Mouse (Mus musculus) c-Kit-negative CD71-positive TER-119-positive erythroid progenitor cells, embryonic 14.5 days (primary cell): ENCODE measurements around the gene B230219D22Rik.
"Not testable (repeated sequence)": the region's sequence is repeated elsewhere in the genome, so short reads cannot be mapped to it uniquely, and the experiment has no call there.

Experiments used
- DNase-seq: peaks from one replicate; pipeline ENCODE4 v3.0.0-alpha.2; 2013; ENCODE audit warnings: low read depth, low spot score

Gene B230219D22Rik

DNA sequence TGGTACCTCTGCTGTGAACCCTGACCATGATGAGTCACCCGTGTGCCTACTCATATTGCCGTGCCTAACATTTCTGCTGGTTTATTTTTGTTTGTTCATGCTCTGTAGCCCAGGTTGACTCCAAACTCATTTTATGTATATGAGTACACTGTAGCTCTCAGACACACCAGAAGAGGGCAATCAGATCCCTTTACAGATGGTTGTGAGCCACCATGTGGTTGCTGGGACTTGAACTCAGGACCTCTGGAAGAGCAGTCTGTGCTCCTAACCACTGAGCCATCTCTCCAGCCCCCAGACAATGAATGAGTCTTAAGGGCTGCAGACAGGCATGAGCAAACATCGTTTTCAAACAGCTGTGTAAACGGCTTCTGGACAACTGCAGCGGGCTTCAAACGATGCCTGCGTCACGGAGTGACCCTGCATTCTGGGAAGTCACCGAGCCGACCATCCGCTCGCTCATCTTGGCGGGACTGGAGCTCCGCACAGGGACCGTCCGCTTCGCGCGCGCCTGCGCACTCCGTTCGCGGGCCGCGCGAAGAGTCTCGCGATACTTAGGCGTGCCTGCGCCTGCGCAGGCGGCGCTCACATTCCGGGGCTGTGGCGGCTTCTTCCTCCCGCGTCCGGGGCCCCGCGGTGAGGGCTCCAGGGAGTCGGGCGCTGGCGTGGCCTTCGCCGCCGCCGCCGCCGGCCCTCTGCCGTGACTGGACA lies at the start of gene B230219D22Rik:
B230219D22Rik (plus strand) TSS at position 590 of the 708 bp plus-strand sequence.
- peak; percentile 90 for DNase-seq

DNA sequence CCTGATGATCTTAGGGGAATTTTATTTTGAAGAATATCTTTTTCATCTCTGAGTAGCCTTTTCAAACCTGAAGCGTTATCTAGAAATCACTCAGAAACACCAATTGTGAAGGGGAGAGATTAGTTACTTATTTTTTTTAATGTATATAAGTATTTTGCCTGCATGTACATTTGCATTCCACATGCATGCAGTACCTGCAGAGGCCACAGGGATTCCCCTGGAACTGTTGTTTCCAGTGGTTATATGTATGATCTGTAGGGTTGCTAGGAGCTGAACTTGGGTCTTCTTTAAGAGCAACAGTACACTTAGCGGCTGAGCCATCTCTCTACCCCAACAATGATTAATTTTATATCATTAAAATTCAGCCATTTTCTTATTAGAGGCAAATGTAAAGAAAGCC lies 48.4 kb upstream of the B230219D22Rik start:
- no peak for DNase-seq

DNA sequence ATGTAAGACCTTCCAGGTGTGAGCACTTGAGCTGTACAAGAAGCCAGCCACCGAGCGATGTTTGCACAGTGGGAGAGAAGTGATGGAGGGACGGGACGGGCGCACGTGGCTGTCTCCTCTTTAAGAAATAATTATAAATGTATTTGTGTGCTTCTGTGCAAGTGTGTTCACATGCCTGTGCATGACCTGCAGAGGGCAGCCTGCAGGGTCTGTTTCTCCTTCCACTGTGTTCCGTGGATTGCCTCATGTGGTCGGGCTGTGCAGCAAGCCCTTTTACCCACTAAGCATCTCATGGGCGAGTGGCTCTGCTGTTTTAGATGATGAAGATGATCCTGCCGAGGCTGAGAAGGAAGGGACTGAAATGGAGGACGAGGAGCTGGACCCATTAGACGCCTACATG lies 42.8 kb upstream of the B230219D22Rik start:
- DNase-seq, result no peak

DNA sequence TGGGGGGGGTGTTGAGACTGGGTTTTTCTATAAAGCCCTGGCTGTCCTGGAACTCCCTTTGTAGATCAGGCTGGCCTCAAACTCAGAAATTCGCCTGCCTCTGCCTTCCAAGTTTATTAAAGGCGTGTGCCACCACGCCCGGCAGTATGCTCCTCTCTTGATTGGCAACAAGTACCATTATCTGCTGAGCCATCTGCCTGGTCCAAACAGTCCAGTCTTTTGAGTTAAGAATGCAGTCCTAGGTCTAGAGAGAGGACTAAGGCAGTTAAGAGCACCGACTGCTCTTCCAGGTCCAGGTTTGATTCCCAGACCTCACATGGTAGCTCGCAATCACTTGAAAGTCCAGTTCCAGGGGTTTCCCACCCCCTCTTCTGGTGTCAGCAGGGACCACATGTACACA lies 41.9 kb upstream of the B230219D22Rik start:
- DNase-seq, result no peak

DNA sequence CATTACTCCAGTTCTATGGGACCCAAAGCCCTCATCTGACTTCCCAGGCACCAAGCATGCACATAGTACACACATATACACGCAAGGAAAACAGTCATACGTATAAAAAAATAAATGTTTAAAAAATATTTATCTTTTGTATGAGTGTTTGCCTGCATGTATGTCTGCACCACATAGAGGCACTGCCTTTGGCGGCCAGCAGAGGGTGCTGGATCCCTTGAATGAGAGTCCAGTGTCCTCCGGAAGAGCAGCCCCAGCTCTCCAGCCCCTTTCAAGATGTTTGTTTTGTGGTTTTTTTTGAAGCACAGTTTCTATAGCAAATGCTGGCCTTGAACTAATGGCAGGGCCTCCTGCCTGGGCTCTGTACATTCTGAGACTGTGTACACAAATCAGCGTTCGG lies 24.4 kb upstream of the B230219D22Rik start:
- peak; percentile 21 for DNase-seq

DNA sequence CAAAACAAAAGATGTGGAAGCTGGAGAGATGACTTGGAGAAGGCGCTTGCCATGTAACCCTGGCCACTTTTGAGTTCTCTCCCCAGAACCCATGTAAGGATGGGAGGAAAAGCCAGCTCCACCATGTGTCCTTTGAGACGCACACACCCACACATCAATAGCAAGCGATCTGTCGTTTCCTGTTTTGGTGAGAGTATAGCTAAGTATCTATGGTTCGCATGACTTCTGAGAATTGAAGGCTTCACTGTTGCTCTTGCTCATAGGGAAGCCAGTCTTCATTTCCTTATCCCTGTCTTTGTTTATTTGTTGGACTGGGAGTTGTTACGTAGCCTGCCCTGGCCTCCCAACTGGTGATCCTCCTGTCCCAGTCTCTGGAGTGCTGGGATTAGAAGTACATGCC lies 20.2 kb upstream of the B230219D22Rik start:
- DNase-seq, result no peak

DNA sequence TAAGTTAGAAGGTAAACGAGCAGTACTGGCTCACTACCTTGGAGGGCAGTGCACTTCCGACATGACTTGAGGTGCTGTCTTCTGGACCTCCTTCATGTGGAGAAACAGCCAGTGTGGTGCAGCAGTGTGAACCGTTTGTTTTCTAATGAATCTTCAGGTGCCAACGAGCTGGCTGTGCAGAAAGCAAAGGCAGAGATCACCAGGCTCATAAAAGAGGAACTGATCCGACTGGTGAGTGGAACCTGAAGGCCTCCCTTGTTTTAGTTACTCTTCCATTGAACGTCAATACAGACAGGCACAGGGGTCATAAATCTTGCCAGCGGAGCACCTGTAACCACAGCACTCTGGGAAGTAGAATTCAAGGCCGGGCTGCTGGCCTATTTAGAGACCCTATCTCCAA lies 15.6 kb upstream of the B230219D22Rik start:
- no peak for DNase-seq

DNA sequence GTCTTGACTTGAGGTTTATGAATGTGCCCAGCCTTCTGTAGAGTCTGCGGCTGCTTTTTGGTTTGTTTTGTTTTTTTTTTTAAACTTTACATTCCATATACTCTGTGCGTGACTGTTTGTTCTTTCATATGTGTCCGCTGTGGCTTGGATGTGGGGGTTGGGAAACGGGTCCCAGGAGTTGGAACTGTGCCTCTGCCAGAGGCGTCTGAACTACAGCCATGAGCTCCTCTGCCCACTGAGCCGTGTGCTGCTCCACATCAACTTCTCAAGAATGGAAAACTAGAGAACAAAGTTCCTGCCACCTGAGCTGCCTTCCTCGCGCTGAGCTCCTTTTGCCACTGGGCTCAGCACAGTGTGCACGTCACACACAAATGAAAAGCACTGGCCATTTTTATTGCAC lies 10.7 kb upstream of the B230219D22Rik start:
- DNase-seq, result no peak

DNA sequence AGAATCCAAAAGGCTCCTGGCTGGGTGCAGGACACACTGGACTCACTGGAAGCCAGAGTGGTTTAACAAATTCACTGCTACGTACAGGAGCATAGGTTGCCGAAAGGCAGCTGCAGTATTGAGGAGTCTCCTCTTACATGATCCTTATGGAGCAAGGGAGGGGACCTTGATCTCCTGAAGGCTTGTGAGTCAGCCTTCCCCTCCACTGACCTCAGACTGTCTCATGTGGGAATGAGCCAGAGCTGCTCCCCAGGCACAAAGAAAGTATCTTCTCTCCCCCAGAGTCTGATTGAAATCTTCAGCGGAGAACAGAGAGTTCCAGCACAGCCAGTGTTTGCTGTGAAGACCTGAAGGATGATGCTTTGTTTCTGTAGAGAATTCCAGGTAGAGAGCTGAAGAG lies 9.3 kb upstream of the B230219D22Rik start:
- DNase-seq, result no peak

DNA sequence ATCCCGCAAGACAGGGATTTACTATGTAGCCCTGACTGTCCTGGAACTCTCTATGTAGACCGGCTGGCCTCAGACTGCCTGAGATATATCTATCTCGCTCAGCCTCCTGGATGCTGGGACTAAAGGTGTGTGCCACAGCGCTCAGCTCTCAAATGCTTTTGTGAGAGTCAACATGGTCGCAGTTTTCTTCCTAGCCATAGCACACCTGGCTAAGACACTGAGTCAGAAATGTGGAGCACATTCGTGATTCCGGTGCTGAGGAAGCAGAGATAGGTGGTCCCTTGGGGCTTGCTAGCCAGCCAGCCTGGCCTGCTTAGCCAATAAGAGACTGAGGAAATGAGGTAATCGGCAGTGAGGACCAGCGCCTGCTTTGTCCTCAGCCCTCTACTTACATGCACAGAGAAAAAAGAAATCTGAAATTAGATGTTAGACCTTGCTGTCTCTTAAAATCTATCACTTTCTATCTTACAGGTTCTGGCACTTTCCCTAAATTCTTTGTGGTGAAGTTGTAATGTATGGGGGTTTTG lies 6.8 kb upstream of the B230219D22Rik start:
- no peak for DNase-seq

DNA sequence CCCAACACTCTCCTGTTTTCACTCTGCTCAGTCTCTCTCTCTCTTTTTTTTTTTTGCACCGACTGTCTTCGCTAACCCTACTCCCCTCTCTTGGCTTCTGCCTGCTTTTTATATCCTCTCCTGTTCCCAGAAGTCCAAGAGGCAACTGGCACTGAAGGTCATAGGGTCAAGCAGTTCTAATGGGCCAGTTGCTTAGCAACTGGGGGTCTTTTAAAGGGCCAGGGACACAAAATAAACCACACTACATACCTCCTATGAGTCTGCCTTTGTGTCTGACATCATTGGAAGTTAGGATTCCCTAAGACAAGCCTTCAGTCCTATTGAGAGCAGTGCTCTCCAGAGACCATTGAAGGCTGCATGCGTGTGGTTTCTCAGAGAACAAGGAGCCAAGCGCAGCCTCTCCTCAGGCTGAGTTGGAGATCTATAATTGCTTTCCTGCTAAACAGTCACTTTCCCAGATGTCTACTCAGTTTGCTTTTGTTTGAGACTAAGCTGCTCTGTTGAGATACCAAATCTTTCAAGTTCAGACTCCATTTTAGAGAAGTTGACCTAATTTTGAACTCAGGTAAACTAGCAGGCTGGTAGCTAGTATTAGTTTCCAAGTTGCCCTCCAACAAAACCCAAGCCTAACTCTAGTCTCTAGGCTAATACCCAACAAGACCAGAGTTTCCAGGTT lies 4.9 kb upstream of the B230219D22Rik start:
- DNase-seq, result no peak

DNA sequence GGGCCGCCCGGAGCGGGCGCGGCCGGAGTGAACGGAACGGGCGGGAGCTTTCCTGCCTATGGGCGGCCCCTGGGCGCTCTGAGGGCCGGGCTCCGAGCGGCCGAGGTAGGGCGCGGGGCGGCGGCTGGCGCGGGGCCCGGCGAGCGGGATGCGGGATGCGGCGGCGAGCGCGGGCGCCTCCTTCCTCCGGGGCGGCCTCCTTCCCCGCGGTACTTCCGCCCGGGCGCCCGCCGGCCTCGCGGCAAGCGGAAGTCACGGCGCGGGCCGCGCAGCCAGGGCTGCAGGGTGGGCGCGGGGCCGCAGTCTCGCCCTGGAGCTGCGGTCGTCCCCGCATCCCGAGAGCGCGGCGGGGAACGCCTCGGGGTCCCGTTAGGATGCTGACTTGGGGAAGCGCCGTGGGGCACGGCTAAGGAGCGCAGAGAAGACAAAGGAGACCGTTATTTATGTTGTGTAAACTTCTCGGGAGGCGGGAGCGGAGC lies 358 bp downstream of the B230219D22Rik start:
- DNase-seq, result no peak

DNA sequence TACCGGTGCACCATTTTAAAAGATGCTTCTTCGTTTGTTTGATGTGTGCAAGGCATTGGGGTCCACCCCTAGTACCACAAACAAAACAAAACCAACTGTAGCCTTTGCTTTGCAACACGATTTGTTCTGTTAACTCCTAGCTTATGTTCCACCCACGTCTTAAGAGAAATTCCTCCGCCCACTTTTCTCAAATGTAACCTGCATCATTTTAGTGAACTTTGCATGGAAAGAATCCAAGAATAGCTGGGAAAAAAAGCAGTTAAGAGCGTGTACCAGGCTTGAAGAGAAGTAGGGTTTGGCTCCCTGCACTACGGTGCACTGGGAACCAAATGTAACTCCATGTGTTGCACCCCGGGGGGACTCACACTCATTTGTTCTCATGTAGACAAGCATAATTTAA lies 1.2 kb downstream of the B230219D22Rik start:
- no peak for DNase-seq

DNA sequence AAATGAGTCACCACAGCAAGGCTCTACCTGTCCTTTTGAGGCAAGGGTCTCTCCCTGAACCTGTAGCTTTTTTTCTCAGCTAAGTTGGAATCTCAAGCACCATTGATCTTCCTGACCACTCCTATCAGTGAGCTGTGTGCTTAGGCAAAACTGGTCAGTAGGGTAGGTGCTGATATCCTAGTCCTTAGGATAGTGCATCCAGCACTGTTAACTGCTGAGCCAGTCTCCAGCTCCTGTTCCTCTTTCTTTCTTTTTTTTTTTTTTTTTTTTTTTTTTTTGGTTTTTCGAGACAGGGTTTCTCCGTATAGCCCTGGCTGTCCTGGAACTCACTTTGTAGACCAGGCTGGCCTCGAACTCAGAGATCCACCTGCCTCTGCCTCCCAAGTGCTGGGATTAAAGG lies 3.1 kb downstream of the B230219D22Rik start:
- not testable (repeated sequence) for DNase-seq

DNA sequence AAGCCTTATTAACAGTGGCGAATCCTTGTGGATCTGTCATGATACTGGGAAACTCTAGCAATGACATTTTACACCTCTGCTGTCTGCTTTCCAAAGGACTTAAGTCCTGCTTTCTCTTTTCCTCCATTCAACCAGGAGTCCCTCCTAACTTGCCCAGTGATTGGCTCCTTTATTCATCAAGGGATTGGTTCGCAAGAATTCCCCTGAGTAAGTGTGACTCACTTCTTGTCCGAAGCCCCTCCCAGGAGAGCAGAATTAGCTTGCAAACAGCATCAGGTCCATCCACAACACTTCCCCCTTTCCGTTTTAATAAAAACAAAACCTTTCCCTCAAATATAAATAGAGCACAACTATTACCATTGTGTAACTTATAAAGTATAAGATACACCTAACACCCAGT lies 11.4 kb downstream of the B230219D22Rik start:
- no peak for DNase-seq

DNA sequence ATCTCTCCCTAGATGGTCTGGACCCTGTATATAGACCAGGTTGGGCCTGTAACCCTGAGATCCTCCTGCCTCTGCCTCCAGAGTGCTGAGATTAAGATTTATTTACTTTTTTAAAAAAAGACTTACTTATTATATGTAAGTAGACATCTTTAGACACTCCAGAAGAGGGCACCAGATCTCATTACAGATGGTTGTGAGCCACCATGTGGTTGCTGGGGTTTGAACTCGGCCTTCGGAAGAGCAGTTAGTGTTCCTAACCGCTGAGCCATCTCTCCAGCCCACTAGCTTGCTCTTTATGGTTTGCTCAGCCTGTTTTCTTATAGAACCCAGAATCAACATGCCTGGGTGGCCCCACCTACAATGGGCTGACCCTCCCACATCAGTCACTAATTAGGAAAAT lies 19.9 kb downstream of the B230219D22Rik start:
- no peak for DNase-seq

DNA sequence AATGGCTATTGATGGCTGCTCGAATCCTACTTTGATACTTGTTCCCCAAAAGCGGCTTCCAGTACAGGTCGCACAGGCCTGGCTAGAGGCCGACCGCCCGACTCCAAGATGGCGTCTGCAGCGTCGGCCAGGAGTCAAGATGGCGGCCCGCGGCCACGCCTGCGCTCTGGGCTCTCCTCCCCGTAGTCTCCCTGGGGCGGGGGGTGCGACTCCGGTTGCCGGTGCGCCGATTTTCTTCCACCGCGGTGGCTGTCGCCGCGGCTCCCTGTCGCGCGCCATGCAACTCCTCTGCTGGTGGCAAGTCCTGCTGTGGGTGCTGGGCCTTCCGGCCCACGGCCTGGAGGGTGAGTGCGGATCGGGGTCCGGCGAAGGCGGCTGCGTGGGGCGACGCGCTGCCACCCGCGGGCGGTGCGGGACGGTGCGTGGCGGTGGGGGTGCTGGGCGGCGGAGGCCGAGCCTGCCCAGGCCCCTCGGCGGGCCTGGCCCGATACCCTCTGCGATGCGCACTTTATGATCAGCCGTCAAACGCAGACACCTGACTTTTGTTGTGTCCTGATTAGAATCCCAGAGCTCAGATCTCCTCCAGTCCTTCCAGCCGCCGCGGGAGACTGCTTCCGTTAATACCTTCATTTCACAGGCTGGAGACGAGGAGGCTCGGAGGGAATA lies 21.7 kb downstream of the B230219D22Rik start, which contains the start of gene Txndc15:
Txndc15 (plus strand) TSS at position 150 of the 666 bp plus-strand sequence.
- DNase-seq, result peak; percentile 72

DNA sequence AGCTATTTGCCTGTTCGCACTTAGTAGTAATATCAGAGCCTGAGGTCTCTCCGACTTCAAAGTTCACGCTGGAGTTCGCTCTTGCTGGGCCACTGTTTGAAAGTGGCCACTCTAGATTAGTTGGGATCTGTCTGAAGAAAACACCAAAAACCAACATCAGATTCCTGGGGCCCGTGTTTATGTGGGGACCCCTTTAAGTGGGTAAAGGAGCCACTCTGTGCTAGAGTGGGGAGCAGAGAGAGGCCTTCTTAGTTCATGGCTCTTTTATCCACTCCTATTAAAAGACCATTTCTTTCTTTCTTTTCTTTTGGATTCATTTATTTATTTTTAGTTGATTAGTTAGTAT lies 22.2 kb downstream of the B230219D22Rik start:
- no peak for DNase-seq

DNA sequence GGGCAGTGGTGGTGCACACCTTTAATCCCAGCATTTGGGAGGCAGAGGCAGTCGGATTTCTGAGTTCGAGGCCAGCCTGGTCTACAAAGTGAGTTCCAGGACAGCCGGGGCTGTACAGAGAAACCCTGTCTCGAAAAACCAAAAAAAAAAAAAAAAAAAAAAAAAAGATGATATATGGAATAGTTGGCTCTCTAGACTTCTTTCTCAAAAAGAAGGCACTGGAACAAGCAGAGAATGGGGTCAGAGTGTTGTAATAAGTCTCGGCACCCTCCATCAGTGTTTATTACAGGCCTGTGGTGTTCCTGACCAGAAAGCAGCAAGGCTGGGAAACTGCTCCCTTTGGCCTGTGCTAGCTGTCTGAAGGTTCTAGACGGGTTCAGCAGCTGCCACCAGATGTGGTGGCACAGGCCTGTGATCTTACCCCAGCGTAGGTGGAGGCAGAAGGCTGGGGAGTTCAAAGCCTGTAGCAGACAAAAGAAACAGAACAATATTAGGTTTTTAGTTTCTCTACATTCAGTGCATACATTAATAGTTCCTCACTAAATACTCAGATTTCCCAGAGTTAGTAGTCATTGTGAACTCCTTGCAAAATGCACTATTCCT lies 23.1 kb downstream of the B230219D22Rik start:
- DNase-seq, result no peak

DNA sequence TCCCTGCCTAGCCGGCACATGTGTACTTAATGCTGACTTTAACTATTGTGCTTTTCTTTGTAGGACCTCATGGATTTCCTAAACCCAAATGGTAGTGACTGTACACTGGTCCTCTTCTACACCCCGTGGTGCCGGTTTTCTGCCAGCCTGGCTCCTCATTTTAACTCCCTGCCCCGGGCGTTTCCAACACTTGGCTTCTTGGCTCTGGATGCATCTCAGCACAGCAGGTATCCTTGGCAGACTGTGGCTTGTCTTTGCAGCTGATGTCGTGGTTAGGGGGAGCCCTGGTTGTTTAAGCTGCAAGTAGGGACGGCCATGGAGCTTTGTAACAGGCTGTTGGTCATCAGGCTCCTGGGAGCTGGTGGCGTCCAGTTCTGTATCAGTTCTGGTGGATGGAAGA lies 28.6 kb downstream of the B230219D22Rik start:
- DNase-seq, result no peak

DNA sequence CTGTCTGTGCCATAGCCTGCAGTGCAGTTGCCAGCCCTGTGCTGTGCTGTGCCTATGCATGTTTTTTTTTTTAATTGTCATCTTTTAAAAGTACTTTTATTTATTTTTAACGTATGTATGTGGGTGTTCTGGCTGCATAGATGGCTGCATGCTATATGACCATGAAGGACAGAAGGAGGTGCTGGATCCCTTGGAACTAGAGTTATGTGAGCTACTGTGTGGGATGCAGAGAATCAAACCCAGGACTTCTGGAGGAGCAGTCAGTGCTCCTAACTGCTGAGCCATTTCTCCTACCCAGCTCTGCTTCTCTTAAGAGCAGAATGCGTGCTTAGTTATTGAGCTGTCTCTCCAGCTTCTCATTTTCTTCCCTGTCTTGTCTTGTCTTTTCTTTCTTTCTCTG lies 29.1 kb downstream of the B230219D22Rik start:
- no peak for DNase-seq

DNA sequence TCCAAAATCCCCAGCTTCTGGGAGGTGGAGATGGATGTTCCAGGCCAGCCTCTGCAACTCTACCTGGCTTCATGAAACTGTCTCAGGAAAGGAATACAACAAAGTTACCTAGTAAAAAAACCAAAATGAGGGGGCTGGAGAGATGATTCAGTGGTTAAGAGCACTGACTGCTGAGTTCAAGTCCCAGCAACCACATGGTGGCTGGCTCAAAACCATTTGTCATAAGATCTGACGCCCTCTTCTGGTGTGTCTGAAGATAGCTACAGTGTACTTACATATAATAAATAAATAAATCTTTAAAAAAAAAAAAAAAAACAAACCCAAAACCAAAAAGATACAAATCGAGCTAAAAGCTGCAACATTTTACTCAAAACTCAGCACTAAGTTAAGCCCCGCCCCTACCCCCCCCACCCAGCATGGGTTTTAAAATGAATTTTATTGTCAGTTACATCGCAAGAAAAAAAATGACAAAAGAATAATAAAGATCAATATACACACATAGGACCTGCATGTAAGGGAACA lies 33.7 kb downstream of the B230219D22Rik start:
- no peak for DNase-seq
